Mouse (Mus musculus) hindbrain, postnatal 0 days (tissue): ENCODE data around the gene Casq2. TPM values are rescaled to one million over a fixed set of nuclear protein-coding genes. Genes with fewer than 3 reads are reported as not detected.

Source experiments
- ATAC-seq: fragments of 200-750 bp; cut with Nextera tagmentation; 2 replicates; pipeline ENCODE4 v1.8.0; 2017; ENCODE audit warnings: mild to moderate bottlenecking, moderate TSS enrichment, moderate library complexity
- DNase-seq: peaks from one replicate; pipeline ENCODE4 v3.0.0-alpha.2; 2015; ENCODE audit warnings: low spot score
- H3K27ac ChIP-seq: fragments of 300-500 bp; sonication (generic); 2 replicates; pipeline ENCODE4 v1.5.1; 2014; ENCODE audit warnings: mild to moderate bottlenecking
- H3K27me3 ChIP-seq: fragments of 300-500 bp; sonication (generic); 2 replicates; pipeline ENCODE4 v1.6.1; 2014; ENCODE audit warnings: low read length, mixed read lengths; ENCODE audit not compliant: insufficient read depth
- H3K36me3 ChIP-seq: fragments of 300-500 bp; sonication (generic); 2 replicates; pipeline ENCODE4 v1.6.1; 2014; ENCODE audit warnings: low read length, mixed read lengths; ENCODE audit not compliant: insufficient read depth
- H3K4me1 ChIP-seq: fragments of 300-500 bp; sonication (generic); 2 replicates; pipeline ENCODE4 v1.6.1; 2014; ENCODE audit warnings: antibody characterized with exemption, low read length, mixed read lengths; ENCODE audit not compliant: insufficient read depth
- H3K4me2 ChIP-seq: fragments of 300-500 bp; sonication (generic); 2 replicates; pipeline ENCODE4 v1.6.1; 2014; ENCODE audit warnings: low read depth, mild to moderate bottlenecking, low read length, moderate library complexity, mixed read lengths
- H3K4me3 ChIP-seq: fragments of 300-500 bp; sonication (generic); 2 replicates; pipeline ENCODE4 v1.5.1; 2014; ENCODE audit warnings: low read length
- H3K9ac ChIP-seq: fragments of 300-500 bp; sonication (generic); replicated peaks from 2 replicates; pipeline ENCODE4 v1.6.1; 2014; ENCODE audit warnings: mild to moderate bottlenecking, low read length, moderate library complexity, mixed read lengths
- H3K9me3 ChIP-seq: fragments of 300-500 bp; sonication (generic); 2 replicates; pipeline ENCODE4 v1.6.1; 2016; ENCODE audit warnings: low read length, mixed read lengths
- CTCF ChIP-seq: IDR thresholded peaks from 2 replicates; pipeline ENCODE4 v1.5.1; 2016; ENCODE audit warnings: antibody characterized with exemption, control low read depth, low read depth
- WGBS: fragments of 180-500 bp; shearing (Covaris S2); extraction: QIAGEN DNeasy Blood & Tissue Kit; methylation state at CpG from one replicate; pipeline ENCODE4 v1.1.7; 2014; 5-methylcytosine and 5-hydroxymethylcytosine counted together
- polyA plus RNA-seq: library from polyadenylated mRNA; unstranded; fragments of >200 nt; fragmentation: Nextera tagmentation; extraction: Ambion mirVana; gene quantifications from 2 replicates; pipeline ENCODE4 v1.2.1, GENCODE M21; 2015
- total RNA-seq: library from RNA; depleted of rRNA; stranded (reverse); fragments of >200 nt; gene quantifications from 2 replicates; pipeline ENCODE4 v1.2.3, GENCODE M21; 2014; rRNA removed

Casq2 gene
- total and polyA plus RNA-seq, 2 experiments from 2014 or later = 0.56 to 1.4 TPM

GRCm38 (mm10) chr3:102193488-102194290, 107.5 kb downstream of the Casq2 start:
- Histone ChIP-seq H3K9me3 (no peaks in the 10 kb centered on the region), H3K4me2 (peak overlapping the region; percentile 29; the same call in 1 of the 2 replicates), H3K4me1 (peaks cover 25% of the 10 kb centered on the region), H3K27ac (0 out of 2 replicates have a peak overlapping the region, but pooled peaks have one; percentile 28), H3K9ac (no peak overlapping the region), H3K27me3 (no peaks in the 10 kb centered on the region), H3K4me3 (no peak overlapping the region), H3K36me3 (no peaks in the 10 kb centered on the region)
- no peak for TF ChIP-seq CTCF
- ATAC-seq (no peak), DNase-seq (peak; percentile 31)
- WGBS = 9% methylated on average over 20 of the region's 20 CpGs

- DNase-seq (peak; percentile 69), ATAC-seq (peak; percentile 60; the same call in 1 of the 2 replicates)
- Histone ChIP-seq H3K9me3 (no peaks in the 10 kb centered on the region), H3K4me2 (peak overlapping the region; percentile 29), H3K4me3 (no peak overlapping the region), H3K4me1 (peaks cover 20% of the 10 kb centered on the region), H3K9ac (no peak overlapping the region), H3K27me3 (no peaks in the 10 kb centered on the region), H3K27ac (peak overlapping the region; percentile 52; the same call in 1 of the 2 replicates), H3K36me3 (no peaks in the 10 kb centered on the region)
- TF ChIP-seq CTCF = peak; percentile 46
- WGBS = 7% methylated on average over 11 of the region's 11 CpGs
Observed at GRCm38 (mm10) chr3:102194291-102195051, 108.3 kb downstream of the Casq2 start.

GRCm38 (mm10) chr3:102195762-102196161, 109.5 kb downstream of the Casq2 start:
- WGBS = 62% methylated on average over 2 of the region's 2 CpGs
- Histone ChIP-seq H3K27ac (no peak overlapping the region), H3K4me1 (peaks cover 20% of the 10 kb centered on the region)

More at GRCm38 (mm10) chr3:102195762-102196161, 109.5 kb downstream of the Casq2 start:
- Histone ChIP-seq H3K36me3 (no peaks in the 10 kb centered on the region), H3K4me3 (no peak overlapping the region), H3K9ac (no peak overlapping the region), H3K27me3 (no peaks in the 10 kb centered on the region), H3K9me3 (no peaks in the 10 kb centered on the region), H3K4me2 (no peak overlapping the region)
- no peak for ATAC-seq
- TF ChIP-seq CTCF = no peak
- no peak for DNase-seq

Other genes starting within 250 kb of the Casq2 start
- 0.10 and 0.72 TPM in 2 replicates for gene Mab21l3, start 237.5 kb upstream of the Casq2 start, total RNA-seq
- 0.04 and 0.09 TPM in 2 replicates for gene Mab21l3, start 237.5 kb upstream of the Casq2 start, polyA plus RNA-seq
- 11.1 and 12.5 TPM in 2 replicates for gene Slc22a15, start 162.0 kb upstream of the Casq2 start, total RNA-seq
- gene Slc22a15, start 162.0 kb upstream of the Casq2 start, polyA plus RNA-seq = 5.0 and 5.7 TPM in 2 replicates
- 30.3 and 31.9 TPM in 2 replicates for gene Nhlh2, start 76.3 kb upstream of the Casq2 start, total RNA-seq
- gene Nhlh2, start 76.3 kb upstream of the Casq2 start, polyA plus RNA-seq = 25.1 and 28.2 TPM in 2 replicates
- gene Vangl1, start 118.3 kb downstream of the Casq2 start, total RNA-seq = 9.4 and 13.5 TPM in 2 replicates
- 7.5 and 8.0 TPM in 2 replicates for gene Vangl1, start 118.3 kb downstream of the Casq2 start, polyA plus RNA-seq